Mouse (Mus musculus) spleen, postnatal 4 days (tissue): ENCODE results near the gene Hba-a1.
"Not testable (repeated sequence)": the region's sequence is repeated elsewhere in the genome, so short reads cannot be mapped to it uniquely, and the experiment has no call there.

Experiments
- DNase-seq, 2 experiments: peaks; one replicate each; pipeline ENCODE4 v3.0.0; 2022; ENCODE audit warnings: low spot score in 2 of 2

Gene Hba-a1

GRCm38 (mm10) chr11:32293479-32293878, 10.2 kb downstream of the Hba-a1 start:
- DNase-seq = peak in 1 of 2 experiments; percentile 35

- DNase-seq = not testable (repeated sequence)
These were observed 12.9 kb downstream of the Hba-a1 start, which contains the start of gene Hba-a2 for GRCm38 (mm10) chr11:32296203-32296602. Gene Hba-a2, plus strand, starts transcription at chr11:32296489.

GRCm38 (mm10) chr11:32297417-32297816, 14.1 kb downstream of the Hba-a1 start:
- DNase-seq = not testable (repeated sequence)

- DNase-seq = no peak
These were observed 14.7 kb downstream of the Hba-a1 start for GRCm38 (mm10) chr11:32297866-32298531.

- DNase-seq = peak in 1 of 2 experiments; percentile 43
These were observed 15.2 kb downstream of the Hba-a1 start for GRCm38 (mm10) chr11:32298532-32298918.

- peak; percentile 78 to 88 for DNase-seq
These were observed 16.6 kb downstream of the Hba-a1 start, which contains the start of gene Hbq1a for GRCm38 (mm10) chr11:32299865-32300264. Gene Hbq1a, plus strand, starts transcription at chr11:32300069.

- DNase-seq = no peak
These were observed 17.3 kb downstream of the Hba-a1 start for GRCm38 (mm10) chr11:32300279-32301267.

GRCm38 (mm10) chr11:32301506-32301905, 18.2 kb downstream of the Hba-a1 start:
- no peak for DNase-seq

- peak in 1 of 2 experiments; percentile 57 for DNase-seq
These were observed 19.6 kb downstream of the Hba-a1 start for GRCm38 (mm10) chr11:32302824-32303419.

GRCm38 (mm10) chr11:32303455-32303854, 20.1 kb downstream of the Hba-a1 start:
- DNase-seq = peak in 1 of 2 experiments; percentile 53

GRCm38 (mm10) chr11:32307006-32307405, 23.7 kb downstream of the Hba-a1 start:
- DNase-seq = peak in 1 of 2 experiments; percentile 56

GRCm38 (mm10) chr11:32309446-32309845, 26.1 kb downstream of the Hba-a1 start:
- DNase-seq = no peak

- no peak for DNase-seq
These were observed 26.6 kb downstream of the Hba-a1 start for GRCm38 (mm10) chr11:32309928-32310327.

- no peak for DNase-seq
These were observed 32.7 kb downstream of the Hba-a1 start for GRCm38 (mm10) chr11:32316009-32316408.

- DNase-seq = no peak
These were observed 37.3 kb downstream of the Hba-a1 start for GRCm38 (mm10) chr11:32320507-32321195.

GRCm38 (mm10) chr11:32321196-32321565, 37.9 kb downstream of the Hba-a1 start:
- DNase-seq = peak; percentile 82 to 92

GRCm38 (mm10) chr11:32324609-32325008, 41.3 kb downstream of the Hba-a1 start:
- DNase-seq = peak; percentile 85 to 96

GRCm38 (mm10) chr11:32331075-32331474, 47.8 kb downstream of the Hba-a1 start:
- DNase-seq = no peak

- DNase-seq = no peak
These were observed 48.5 kb downstream of the Hba-a1 start for GRCm38 (mm10) chr11:32331861-32332260.

GRCm38 (mm10) chr11:32333235-32333634, 49.9 kb downstream of the Hba-a1 start:
- no peak for DNase-seq
